Mouse (Mus musculus): ENCODE results near the gene Bbs12. TPM values are rescaled to one million over a fixed set of nuclear protein-coding genes. Genes with fewer than 3 reads are reported as not detected.

Gene Bbs12
- polyA plus RNA-seq, 1 experiment: 4.9 TPM

- Histone ChIP-seq H3K4me1 (ENCODE audit: control insufficient read depth, insufficient read depth, low read length) (peaks cover 3% of the 10 kb centered on the region), H3K27ac (ENCODE audit: insufficient read depth, low read length) (peak within 1 kb of the TSS; percentile 62), H3K4me3 (ENCODE audit: insufficient read depth, low read length) (peak within 1 kb of the TSS; percentile 68)
- TF ChIP-seq POLR2A (IDR thresholded peaks at IDR 0.05; ENCODE audit: low read depth, low read length) (peak; percentile 23), CTCF (IDR thresholded peaks at IDR 0.05; ENCODE audit: borderline replicate concordance, insufficient read depth, low read length) (no peak)
Observed at GRCm38 (mm10) chr3:37348221-37349165, 36.1 kb downstream of the Bbs12 start, which contains the start of gene Fgf2. TSS of gene Fgf2 (plus strand) at chr3:37348346.

- TF ChIP-seq POLR2A (IDR thresholded peaks at IDR 0.05; ENCODE audit: low read depth, low read length) (no peak), CTCF (IDR thresholded peaks at IDR 0.05; ENCODE audit: borderline replicate concordance, insufficient read depth, low read length) (no peak)
- Histone ChIP-seq H3K4me1 (ENCODE audit: control insufficient read depth, insufficient read depth, low read length) (peaks cover 3% of the 10 kb centered on the region), H3K4me3 (ENCODE audit: insufficient read depth, low read length) (peak overlapping the region; percentile 68), H3K27ac (ENCODE audit: insufficient read depth, low read length) (no peak overlapping the region; the same call in 1 of the 2 replicates)
Observed at GRCm38 (mm10) chr3:37349166-37349548, 36.8 kb downstream of the Bbs12 start.

GRCm38 (mm10) chr3:37350386-37350785 lies 38.0 kb downstream of the Bbs12 start:
- TF ChIP-seq POLR2A (IDR thresholded peaks at IDR 0.05; ENCODE audit: low read depth, low read length): no peak
- TF ChIP-seq CTCF (IDR thresholded peaks at IDR 0.05; ENCODE audit: borderline replicate concordance, insufficient read depth, low read length): no peak
- no peak overlapping the region for H3K27ac ChIP-seq (ENCODE audit: insufficient read depth, low read length)
- peaks cover 8% of the 10 kb centered on the region for H3K4me1 ChIP-seq (ENCODE audit: control insufficient read depth, insufficient read depth, low read length)
- no peak overlapping the region; the same call in 1 of the 2 replicates for H3K4me3 ChIP-seq (ENCODE audit: insufficient read depth, low read length)

- Histone ChIP-seq H3K4me3 (ENCODE audit: insufficient read depth, low read length) (no peak overlapping the region), H3K4me1 (ENCODE audit: control insufficient read depth, insufficient read depth, low read length) (0 out of 2 replicates have a peak, but pooled peaks cover 5% of the 10 kb centered on the region), H3K27ac (ENCODE audit: insufficient read depth, low read length) (no peak overlapping the region)
- TF ChIP-seq CTCF (IDR thresholded peaks at IDR 0.05; ENCODE audit: borderline replicate concordance, insufficient read depth, low read length) (no peak), POLR2A (IDR thresholded peaks at IDR 0.05; ENCODE audit: low read depth, low read length) (no peak)
Observed at GRCm38 (mm10) chr3:37353951-37354481, 41.7 kb downstream of the Bbs12 start.

GRCm38 (mm10) chr3:37354737-37355136 lies 42.4 kb downstream of the Bbs12 start:
- H3K4me1 ChIP-seq (ENCODE audit: control insufficient read depth, insufficient read depth, low read length): 0 out of 2 replicates have a peak, but pooled peaks cover 5% of the 10 kb centered on the region
- H3K4me3 ChIP-seq (ENCODE audit: insufficient read depth, low read length): no peak overlapping the region
- H3K27ac ChIP-seq (ENCODE audit: insufficient read depth, low read length): no peak overlapping the region
- TF ChIP-seq CTCF (IDR thresholded peaks at IDR 0.05; ENCODE audit: borderline replicate concordance, insufficient read depth, low read length) (no peak), POLR2A (IDR thresholded peaks at IDR 0.05; ENCODE audit: low read depth, low read length) (no peak)

GRCm38 (mm10) chr3:37360729-37361128 lies 48.4 kb downstream of the Bbs12 start:
- Histone ChIP-seq H3K27ac (ENCODE audit: insufficient read depth, low read length) (peak overlapping the region; percentile 75), H3K4me3 (ENCODE audit: insufficient read depth, low read length) (no peak overlapping the region)
- no peak for TF ChIP-seq CTCF (IDR thresholded peaks at IDR 0.05; ENCODE audit: borderline replicate concordance, insufficient read depth, low read length)
- TF ChIP-seq POLR2A (IDR thresholded peaks at IDR 0.05; ENCODE audit: low read depth, low read length): no peak

GRCm38 (mm10) chr3:37365144-37365543 lies 52.8 kb downstream of the Bbs12 start:
- TF ChIP-seq CTCF (IDR thresholded peaks at IDR 0.05; ENCODE audit: borderline replicate concordance, insufficient read depth, low read length): no peak
- TF ChIP-seq POLR2A (IDR thresholded peaks at IDR 0.05; ENCODE audit: low read depth, low read length): no peak
- H3K27ac ChIP-seq (ENCODE audit: insufficient read depth, low read length): 0 out of 2 replicates have a peak overlapping the region, but pooled peaks have one; percentile 14
- H3K4me1 ChIP-seq (ENCODE audit: control insufficient read depth, insufficient read depth, low read length): peaks cover 12% of the 10 kb centered on the region
- H3K4me3 ChIP-seq (ENCODE audit: insufficient read depth, low read length): no peak overlapping the region

More at GRCm38 (mm10) chr3:37360729-37361128, 48.4 kb downstream of the Bbs12 start:
- H3K4me1 ChIP-seq (ENCODE audit: control insufficient read depth, insufficient read depth, low read length): peaks cover 3% of the 10 kb centered on the region; the same call in 1 of the 2 replicates

GRCm38 (mm10) chr3:37365976-37366375 lies 53.6 kb downstream of the Bbs12 start:
- peaks cover 12% of the 10 kb centered on the region for H3K4me1 ChIP-seq (ENCODE audit: control insufficient read depth, insufficient read depth, low read length)
- H3K27ac ChIP-seq (ENCODE audit: insufficient read depth, low read length): no peak overlapping the region
- no peak overlapping the region for H3K4me3 ChIP-seq (ENCODE audit: insufficient read depth, low read length)
- TF ChIP-seq POLR2A (IDR thresholded peaks at IDR 0.05; ENCODE audit: low read depth, low read length) (no peak), CTCF (IDR thresholded peaks at IDR 0.05; ENCODE audit: borderline replicate concordance, insufficient read depth, low read length) (no peak)

- TF ChIP-seq CTCF (IDR thresholded peaks at IDR 0.05; ENCODE audit: borderline replicate concordance, insufficient read depth, low read length) (no peak), POLR2A (IDR thresholded peaks at IDR 0.05; ENCODE audit: low read depth, low read length) (no peak)
- Histone ChIP-seq H3K4me1 (ENCODE audit: control insufficient read depth, insufficient read depth, low read length) (peaks cover 14% of the 10 kb centered on the region), H3K27ac (ENCODE audit: insufficient read depth, low read length) (no peak overlapping the region), H3K4me3 (ENCODE audit: insufficient read depth, low read length) (no peak overlapping the region)
Observed at GRCm38 (mm10) chr3:37366381-37367053, 54.2 kb downstream of the Bbs12 start.
